Mouse (Mus musculus) stomach, adult 2 months (tissue): ENCODE results near the gene Gm2022. TPM values are rescaled to one million over a fixed set of nuclear protein-coding genes. Genes with fewer than 3 reads are reported as not detected.

Experiments used
- polyA plus RNA-seq: library from polyadenylated mRNA; depleted of rRNA; stranded (reverse); fragments of >200 nt; gene quantifications from 2 replicates; pipeline ENCODE4 v1.2.3, GENCODE M21; 2012; rRNA removed

Gene Gm2022
- not detected in 2 replicates for polyA plus RNA-seq

GRCm38 (mm10) chr12:87895070-87895469 lies at the start of gene Gm2022:
Gene Gm2022 (plus strand): TSS chr12:87895370.

GRCm38 (mm10) chr12:87873772-87874171 lies 21.4 kb upstream of the Gm2022 start, which contains the start of gene Gm2016:
Gene Gm2016 (plus strand): TSS chr12:87874072.

GRCm38 (mm10) chr12:87919721-87920120 lies 24.6 kb downstream of the Gm2022 start, which contains the start of gene Gm2035:
Gene Gm2035 (minus strand): TSS chr12:87919857.

Other genes with a start within 250 kb of the Gm2022 start
- gene Gm21319, start 119.6 kb upstream of the Gm2022 start, polyA plus RNA-seq = not detected in 2 replicates
- not detected in 2 replicates for gene Gm21936, start 99.9 kb upstream of the Gm2022 start, polyA plus RNA-seq
- gene BB287469, start 78.8 kb upstream of the Gm2022 start, polyA plus RNA-seq = not detected in 2 replicates
- gene Gm2001, start 53.0 kb upstream of the Gm2022 start, polyA plus RNA-seq = not detected in 2 replicates
- gene Gm2016, start 21.3 kb upstream of the Gm2022 start, polyA plus RNA-seq = not detected in 2 replicates
- gene Gm2035, start 24.5 kb downstream of the Gm2022 start, polyA plus RNA-seq = not detected in 2 replicates
- not detected in 2 replicates for gene Gm2042, start 58.7 kb downstream of the Gm2022 start, polyA plus RNA-seq
- not detected in 2 replicates for gene Gm2075, start 116.5 kb downstream of the Gm2022 start, polyA plus RNA-seq
- not detected in 2 replicates for gene Gm6803, start 123.4 kb downstream of the Gm2022 start, polyA plus RNA-seq
- gene Gm2056, start 131.6 kb downstream of the Gm2022 start, polyA plus RNA-seq = not detected in 2 replicates
- not detected in 2 replicates for gene Gm16368, start 188.3 kb downstream of the Gm2022 start, polyA plus RNA-seq